Mouse (Mus musculus): ENCODE measurements around the gene Gprin1. TPM values are rescaled to one million over a fixed set of nuclear protein-coding genes. Genes with fewer than 3 reads are reported as not detected.

Gprin1 gene
- polyA plus RNA-seq, 1 experiment from 2014 or later = 0.27 TPM

- H3K4me2 ChIP-seq (replicated peaks; ENCODE audit: low read depth) = peak overlapping the region; percentile 55
- H3K9me3 ChIP-seq (ENCODE audit: control insufficient read depth, low read length) = no peaks in the 10 kb centered on the region
- H3K27me3 ChIP-seq (ENCODE audit: control insufficient read depth, insufficient read depth, low read length) = no peaks in the 10 kb centered on the region
- DNase-seq (ENCODE audit: low spot score) = peak; percentile 93
- no peak for TF ChIP-seq EP300 (optimal IDR thresholded peaks at IDR 0.05)
- TF ChIP-seq CTCF (IDR thresholded peaks at IDR 0.05; ENCODE audit: low read depth) = peak; percentile 84
- peak overlapping the region; percentile 32 for H3K4me3 ChIP-seq (ENCODE audit: low read depth, low read length)
- H3K9ac ChIP-seq (ENCODE audit: low read length) = no peak overlapping the region
- H3K36me3 ChIP-seq (ENCODE audit: control insufficient read depth, insufficient read depth, low read length) = no peaks in the 10 kb centered on the region
- WGBS = under 1% methylated on average over 43 of the region's 43 CpGs
- ATAC-seq (ENCODE audit: low FRiP score, low TSS enrichment) = peak; percentile 87
- H3K4me1 ChIP-seq (replicated peaks; ENCODE audit: control insufficient read depth, insufficient read depth) = no peaks in the 10 kb centered on the region
- no peak overlapping the region for H3K27ac ChIP-seq (replicated peaks)
Measured at GRCm38 (mm10) chr13:54758045-54758755, 8.5 kb upstream of the Gprin1 start.

- Histone ChIP-seq H3K4me2 (replicated peaks; ENCODE audit: low read depth) (no peak overlapping the region; the same call in 1 of the 2 replicates), H3K27ac (replicated peaks) (no peak overlapping the region), H3K9me3 (ENCODE audit: control insufficient read depth, low read length) (no peaks in the 10 kb centered on the region), H3K9ac (ENCODE audit: low read length) (no peak overlapping the region), H3K27me3 (ENCODE audit: control insufficient read depth, insufficient read depth, low read length) (no peaks in the 10 kb centered on the region), H3K4me1 (replicated peaks; ENCODE audit: control insufficient read depth, insufficient read depth) (no peaks in the 10 kb centered on the region), H3K36me3 (ENCODE audit: control insufficient read depth, insufficient read depth, low read length) (no peaks in the 10 kb centered on the region), H3K4me3 (ENCODE audit: low read depth, low read length) (no peak overlapping the region)
- WGBS = 43% methylated on average over 10 of the region's 10 CpGs
- DNase-seq (ENCODE audit: low spot score) (no peak), ATAC-seq (ENCODE audit: low FRiP score, low TSS enrichment) (no peak)
- no peak for TF ChIP-seq CTCF (IDR thresholded peaks at IDR 0.05; ENCODE audit: low read depth)
Measured at GRCm38 (mm10) chr13:54757093-54757830, 7.6 kb upstream of the Gprin1 start.

DNA sequence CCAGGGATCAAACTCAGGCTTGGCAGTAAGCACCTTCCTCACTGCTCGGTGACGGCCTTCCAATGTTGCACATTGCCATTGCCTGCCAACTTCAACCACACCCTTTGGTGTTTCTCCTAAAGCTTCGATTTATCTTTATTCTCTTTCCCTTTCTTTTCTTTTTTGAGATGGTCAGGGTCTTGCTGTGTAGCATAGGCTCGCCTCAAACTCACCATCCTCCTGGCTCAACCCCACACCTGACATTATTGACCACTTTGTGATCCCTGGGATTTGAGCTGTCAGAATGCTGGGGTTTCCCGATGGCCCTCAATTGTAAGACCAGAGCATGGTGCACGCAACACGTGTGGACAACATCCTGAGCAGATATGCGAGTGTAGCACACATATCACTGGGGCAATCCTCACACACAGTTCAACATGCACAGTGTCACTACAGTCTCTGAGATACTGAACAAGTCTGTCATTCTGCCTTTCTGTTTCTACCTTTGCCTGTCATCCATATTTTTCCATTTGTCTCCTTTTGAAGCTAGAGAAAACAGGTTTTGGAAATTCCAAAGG lies 6.6 kb upstream of the Gprin1 start:
- DNase-seq (ENCODE audit: low spot score) (no peak), ATAC-seq (ENCODE audit: low FRiP score, low TSS enrichment) (no peak)
- Histone ChIP-seq H3K4me1 (replicated peaks; ENCODE audit: control insufficient read depth, insufficient read depth) (no peaks in the 10 kb centered on the region), H3K27me3 (ENCODE audit: control insufficient read depth, insufficient read depth, low read length) (no peaks in the 10 kb centered on the region), H3K36me3 (ENCODE audit: control insufficient read depth, insufficient read depth, low read length) (no peaks in the 10 kb centered on the region), H3K9me3 (ENCODE audit: control insufficient read depth, low read length) (no peaks in the 10 kb centered on the region), H3K27ac (replicated peaks) (no peak overlapping the region), H3K4me3 (ENCODE audit: low read depth, low read length) (no peak overlapping the region), H3K4me2 (replicated peaks; ENCODE audit: low read depth) (no peak overlapping the region), H3K9ac (ENCODE audit: low read length) (no peak overlapping the region)
- WGBS = 81% methylated on average over 8 of the region's 8 CpGs
- no peak for TF ChIP-seq EP300 (optimal IDR thresholded peaks at IDR 0.05)

DNA sequence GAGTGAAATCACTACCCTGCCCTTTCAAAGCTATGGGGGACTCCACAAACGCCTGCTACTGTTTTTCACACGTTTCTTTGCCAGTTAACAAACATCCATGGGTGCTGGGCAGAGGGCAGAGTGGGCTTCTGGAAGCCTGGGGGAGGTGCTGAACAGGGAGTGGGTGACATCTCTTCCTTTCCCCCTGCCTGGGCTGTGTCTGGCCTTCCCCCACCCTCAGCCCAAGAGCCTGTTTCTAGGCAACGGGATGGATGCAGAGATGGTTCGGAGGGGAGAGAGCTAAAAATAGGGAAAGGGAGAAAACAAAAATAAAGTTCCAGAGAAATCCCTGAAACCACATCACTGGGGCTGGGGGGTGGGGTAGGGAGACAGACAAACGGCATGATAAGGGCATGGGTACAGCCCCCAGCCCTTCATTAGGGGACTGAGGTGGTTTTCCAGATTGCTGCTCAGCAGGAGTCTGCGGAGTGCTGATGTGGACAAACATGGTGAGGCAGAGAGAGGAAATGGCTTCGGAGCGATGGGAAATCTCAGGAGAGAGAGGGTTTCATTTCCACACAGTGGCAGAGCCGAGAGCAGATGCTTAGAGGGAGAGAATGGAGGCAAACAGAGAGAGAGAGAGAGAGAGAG lies 5.6 kb upstream of the Gprin1 start:
- no peaks in the 10 kb centered on the region; the same call in 1 of the 2 replicates for H3K27me3 ChIP-seq (ENCODE audit: control insufficient read depth, insufficient read depth, low read length)

DNA sequence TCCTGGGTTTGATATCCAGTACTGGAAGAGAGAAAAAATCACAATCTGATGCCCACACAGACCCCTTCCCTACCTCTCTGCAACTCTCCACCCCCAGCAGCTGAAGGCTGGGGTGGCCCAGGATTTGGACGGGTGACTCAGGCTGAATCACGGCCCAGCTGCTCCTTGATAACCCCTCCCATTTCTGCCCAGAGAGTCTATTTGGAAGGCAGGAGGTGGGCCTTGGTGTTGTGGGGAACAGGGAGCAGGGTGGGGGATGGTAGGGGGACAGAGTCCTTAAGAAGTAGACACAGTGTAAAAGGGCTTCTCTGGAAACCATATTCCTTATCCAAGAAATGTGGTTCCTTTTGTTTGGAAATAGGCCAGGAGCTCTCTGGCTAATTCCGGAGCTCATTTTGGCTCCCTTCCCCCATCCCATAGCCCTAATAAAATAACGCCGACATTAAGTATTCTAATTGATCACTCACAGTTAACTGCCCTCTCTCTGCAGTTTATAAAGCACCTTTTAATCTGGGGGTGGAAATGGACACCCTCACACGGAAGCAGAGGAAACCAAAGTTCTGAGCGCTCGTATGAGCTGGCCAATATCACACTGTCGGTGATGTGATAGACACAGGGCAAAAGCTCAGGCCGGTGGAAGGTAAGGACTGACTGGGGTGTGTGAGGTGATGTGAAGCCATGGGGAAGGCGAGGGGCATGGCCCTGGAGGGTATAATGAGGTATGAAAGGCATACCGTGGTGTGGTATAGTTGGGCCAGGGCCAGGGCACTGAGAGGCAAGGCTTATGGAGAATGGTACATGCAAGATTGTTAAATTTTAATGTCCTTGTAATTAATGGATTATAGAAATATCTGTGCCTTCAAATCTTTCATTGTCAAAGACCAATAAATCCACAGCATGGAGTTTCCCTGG lies 4.8 kb upstream of the Gprin1 start:
- Histone ChIP-seq H3K9ac (ENCODE audit: low read length) (no peak overlapping the region), H3K4me1 (replicated peaks; ENCODE audit: control insufficient read depth, insufficient read depth) (peaks cover 3% of the 10 kb centered on the region; the same call in 1 of the 2 replicates), H3K4me3 (ENCODE audit: low read depth, low read length) (no peak overlapping the region), H3K27me3 (ENCODE audit: control insufficient read depth, insufficient read depth, low read length) (no peaks in the 10 kb centered on the region; the same call in 1 of the 2 replicates), H3K27ac (replicated peaks) (no peak overlapping the region), H3K9me3 (ENCODE audit: control insufficient read depth, low read length) (no peaks in the 10 kb centered on the region), H3K36me3 (ENCODE audit: control insufficient read depth, insufficient read depth, low read length) (no peaks in the 10 kb centered on the region), H3K4me2 (replicated peaks; ENCODE audit: low read depth) (no peak overlapping the region)
- TF ChIP-seq EP300 (optimal IDR thresholded peaks at IDR 0.05) (no peak), CTCF (IDR thresholded peaks at IDR 0.05; ENCODE audit: low read depth) (no peak)
- no peak for DNase-seq (ENCODE audit: low spot score)
- ATAC-seq (ENCODE audit: low FRiP score, low TSS enrichment) = no peak
- 38% methylated on average over 12 of the region's 12 CpGs for WGBS

More for the DNA sequence above, 5.6 kb upstream of the Gprin1 start:
- Histone ChIP-seq H3K4me3 (ENCODE audit: low read depth, low read length) (no peak overlapping the region), H3K9me3 (ENCODE audit: control insufficient read depth, low read length) (no peaks in the 10 kb centered on the region), H3K4me1 (replicated peaks; ENCODE audit: control insufficient read depth, insufficient read depth) (no peaks in the 10 kb centered on the region), H3K27ac (replicated peaks) (no peak overlapping the region), H3K4me2 (replicated peaks; ENCODE audit: low read depth) (no peak overlapping the region), H3K9ac (ENCODE audit: low read length) (no peak overlapping the region), H3K36me3 (ENCODE audit: control insufficient read depth, insufficient read depth, low read length) (no peaks in the 10 kb centered on the region)
- ATAC-seq (ENCODE audit: low FRiP score, low TSS enrichment) = no peak
- WGBS = 22% methylated on average over 9 of the region's 9 CpGs
- no peak for DNase-seq (ENCODE audit: low spot score)
- no peak for TF ChIP-seq EP300 (optimal IDR thresholded peaks at IDR 0.05)
- no peak for TF ChIP-seq CTCF (IDR thresholded peaks at IDR 0.05; ENCODE audit: low read depth)

Measured in stomach, postnatal 0 days (tissue).